Mouse (Mus musculus) small intestine, adult 2 months (tissue): ENCODE results near the gene Tmem107.

Experiments
- CTCF ChIP-seq: fragments of 200-500 bp; IDR thresholded peaks from 2 replicates; pipeline ENCODE4 v1.5.1; 2012; ENCODE audit warnings: low read depth, mild to moderate bottlenecking, control low read depth, inconsistent platforms, low read length, moderate library complexity, mixed read lengths; ENCODE audit not compliant: insufficient replicate concordance, insufficient read length; ENCODE audit errors: extremely low read depth
- POLR2A ChIP-seq: fragments of 200-500 bp; IDR thresholded peaks from 2 replicates; pipeline ENCODE4 v1.6.1; 2012; ENCODE audit warnings: low read depth, mild to moderate bottlenecking, control low read depth, inconsistent platforms, low read length, moderate library complexity

- no peak for TF ChIP-seq CTCF
- no peak for TF ChIP-seq POLR2A
These were observed 22.5 kb upstream of the Tmem107 start for GRCm38 (mm10) chr11:69048151-69048550.
